Mouse (Mus musculus) fat pad, adult 2 months (tissue): ENCODE measurements around the gene Morc1.

ENCODE experiments used
- DNase-seq: peaks from one replicate; pipeline ENCODE4 v3.0.0-alpha.2; 2011; ENCODE audit warnings: low read depth, low spot score; ENCODE audit errors: extremely low read depth

Morc1 gene

DNA sequence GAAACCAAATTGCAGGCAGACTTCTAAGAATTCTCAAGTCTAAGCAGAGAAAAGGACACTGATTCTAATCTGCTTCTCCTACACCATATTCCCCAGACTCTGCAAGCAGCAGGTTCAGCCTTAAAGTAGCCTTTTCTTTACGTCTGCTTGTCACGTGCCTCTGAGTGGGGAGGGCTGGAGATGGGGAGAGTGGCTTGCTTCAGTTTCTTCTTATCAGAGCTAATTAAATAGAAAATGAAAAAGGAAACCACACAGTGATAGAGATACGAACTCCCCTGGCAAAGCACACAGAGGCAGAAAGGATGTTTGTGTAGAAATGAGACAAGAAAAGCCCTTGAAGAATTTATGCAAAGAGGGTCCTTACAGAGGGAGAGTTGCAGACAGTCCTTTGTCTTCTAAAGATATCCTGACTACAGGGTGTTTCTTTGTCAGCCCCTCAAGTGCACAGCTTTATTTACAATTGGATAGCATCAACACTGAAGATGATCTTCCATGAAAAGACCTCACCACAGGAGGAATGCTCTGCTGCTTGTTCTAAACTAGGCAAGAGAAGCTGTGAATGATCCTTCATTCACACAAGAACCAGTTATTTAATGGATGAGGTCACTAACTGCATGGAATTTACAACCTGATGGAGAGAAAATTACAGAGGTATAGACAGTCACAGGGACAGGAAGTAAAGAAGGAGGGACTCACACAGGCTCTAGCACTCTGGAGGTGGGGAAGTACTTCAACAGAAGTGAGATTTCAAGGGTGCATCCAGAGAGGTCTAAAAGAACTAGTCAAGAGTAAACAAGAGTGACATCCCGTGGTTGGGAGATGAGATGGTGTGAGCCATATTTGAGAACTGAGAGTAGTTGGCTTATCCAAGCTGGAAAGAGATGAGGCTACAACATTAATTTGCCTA, 44.1 kb downstream of the Morc1 start:
- no peak for DNase-seq

GRCm38 (mm10) chr16:48479266-48479848, 48.3 kb downstream of the Morc1 start:
- no peak for DNase-seq

DNA sequence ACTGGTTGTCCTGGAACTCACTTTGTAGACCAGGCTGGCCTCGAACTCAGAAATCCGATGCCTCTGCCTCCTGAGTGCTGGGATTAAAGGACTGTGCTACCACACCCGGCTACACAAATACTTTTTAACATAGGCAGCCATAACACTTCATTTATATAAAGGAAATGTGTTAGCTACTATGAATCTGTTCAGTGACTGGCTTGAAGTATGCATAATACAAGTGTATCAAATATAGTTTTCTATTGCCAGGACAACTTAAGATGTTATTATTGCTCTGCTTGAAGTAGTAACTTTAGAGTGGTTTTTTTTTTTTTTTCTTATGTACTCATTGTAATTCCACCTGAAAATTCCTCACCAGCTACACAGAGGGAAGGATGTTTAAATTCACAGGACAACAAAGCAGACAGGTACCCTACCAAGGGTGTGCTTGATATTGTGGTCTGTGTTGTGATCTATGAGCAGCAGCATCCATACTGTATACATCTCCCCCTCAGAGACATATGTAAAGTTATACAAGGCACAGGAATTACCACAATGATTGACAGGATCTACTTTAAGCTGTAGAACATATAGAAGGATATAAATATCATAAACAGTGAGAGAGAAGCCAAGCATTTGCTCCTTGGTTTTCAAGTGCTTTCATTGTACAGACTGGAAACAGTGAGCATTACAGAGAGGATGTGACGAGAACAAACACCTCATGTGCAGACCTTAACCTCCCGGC, 85.9 kb downstream of the Morc1 start:
- DNase-seq, result no peak

GRCm38 (mm10) chr16:48519569-48519968, 88.5 kb downstream of the Morc1 start:
- DNase-seq, result no peak

GRCm38 (mm10) chr16:48537108-48537507, 106.1 kb downstream of the Morc1 start:
- no peak for DNase-seq

- DNase-seq, result no peak
Measured at GRCm38 (mm10) chr16:48562290-48563080, 131.4 kb downstream of the Morc1 start.

- DNase-seq, result no peak
Measured at GRCm38 (mm10) chr16:48570354-48570753, 139.3 kb downstream of the Morc1 start.

- DNase-seq, result no peak
Measured at GRCm38 (mm10) chr16:48574072-48574471, 143.0 kb downstream of the Morc1 start.

DNA sequence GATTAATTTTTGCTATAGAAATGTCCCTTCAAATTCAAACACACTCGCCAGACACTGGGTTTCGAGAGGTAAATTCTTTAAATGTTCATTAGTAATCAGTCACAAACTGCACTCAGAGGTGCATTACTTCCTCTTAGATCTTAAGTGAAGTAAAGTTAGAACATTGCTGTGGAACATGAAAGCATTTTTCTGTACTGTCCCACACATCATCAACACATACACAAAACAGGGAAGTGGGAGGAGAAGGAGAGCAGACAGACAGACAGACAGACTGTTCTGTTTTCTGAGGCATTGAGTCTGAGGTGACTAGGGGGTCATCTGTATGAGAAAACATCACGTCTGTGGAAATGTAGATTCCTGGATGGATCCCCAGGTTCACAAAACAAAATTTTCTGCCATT, 143.5 kb downstream of the Morc1 start:
- DNase-seq, result no peak

DNA sequence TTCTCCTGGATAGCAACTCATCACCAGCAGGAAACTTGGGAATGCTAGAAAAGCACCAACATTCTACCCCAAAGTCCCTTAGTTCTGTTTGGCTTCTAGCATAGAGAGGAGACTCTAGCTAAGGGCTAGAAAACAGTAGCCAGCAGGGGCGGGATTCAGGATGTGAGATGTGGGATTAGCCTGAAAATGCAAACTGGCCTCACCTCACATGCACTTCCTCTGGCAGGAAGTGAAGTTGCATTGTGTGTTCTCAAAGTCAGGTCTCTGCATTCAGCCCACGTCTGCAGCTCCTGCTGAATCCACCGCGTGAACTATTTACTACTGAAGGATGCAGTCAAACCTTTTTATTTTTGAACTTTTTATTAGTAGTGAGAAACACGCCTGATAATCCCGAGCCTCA, 154.3 kb downstream of the Morc1 start:
- DNase-seq, result no peak

GRCm38 (mm10) chr16:48594457-48594856, 163.4 kb downstream of the Morc1 start:
- DNase-seq, result no peak

DNA sequence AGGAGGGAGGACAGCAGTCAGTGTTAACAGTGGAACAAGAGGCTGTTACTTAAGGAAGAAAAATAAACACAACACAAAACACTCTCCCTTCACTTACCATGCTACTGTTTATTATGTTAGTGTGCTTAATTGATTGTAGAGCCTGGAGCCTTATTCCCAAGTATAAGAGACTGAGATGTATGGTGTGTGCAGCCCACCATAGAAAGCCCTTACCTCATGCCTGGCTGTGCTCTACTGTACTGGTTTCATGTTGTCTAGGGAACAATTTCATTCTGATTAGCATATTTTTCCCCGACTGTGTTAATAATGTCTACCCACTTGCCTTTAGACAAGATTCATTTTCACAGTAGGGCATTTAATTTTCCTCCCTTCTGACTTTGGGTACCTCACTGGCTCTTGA, 164.2 kb downstream of the Morc1 start:
- no peak for DNase-seq

GRCm38 (mm10) chr16:48603735-48604211, 172.7 kb downstream of the Morc1 start:
- DNase-seq, result no peak

DNA sequence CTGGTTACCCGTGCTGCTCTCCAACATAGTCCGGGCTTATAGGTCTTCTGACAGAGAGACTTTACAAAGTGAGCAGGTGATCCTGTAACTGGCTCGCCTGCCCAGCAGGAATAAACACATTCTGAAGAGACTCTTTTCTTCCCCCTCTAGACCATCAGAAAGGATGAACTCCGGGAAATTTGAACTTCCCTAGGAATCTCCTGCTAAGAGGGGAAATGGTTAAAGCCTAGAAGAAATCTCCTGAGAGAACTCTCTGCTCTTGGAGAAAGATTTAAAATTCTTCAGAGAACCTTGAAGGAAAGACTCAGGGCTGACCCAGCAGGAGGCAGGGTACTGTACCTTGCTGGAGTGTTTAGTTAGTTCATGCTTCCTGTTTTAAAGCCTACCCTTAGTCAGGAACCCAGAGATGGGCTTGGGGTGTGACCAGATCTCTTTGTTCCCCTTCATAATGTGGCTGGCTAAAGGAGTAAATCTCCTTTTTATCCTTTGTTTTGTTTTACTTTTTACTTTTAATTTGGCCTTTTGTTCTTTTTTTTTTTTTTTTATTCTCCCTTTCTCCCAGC, 175.5 kb downstream of the Morc1 start:
- DNase-seq, result no peak

- DNase-seq, result no peak
Measured at GRCm38 (mm10) chr16:48608224-48608623, 177.2 kb downstream of the Morc1 start.

GRCm38 (mm10) chr16:48610866-48611265, 179.8 kb downstream of the Morc1 start:
- no peak for DNase-seq

DNA sequence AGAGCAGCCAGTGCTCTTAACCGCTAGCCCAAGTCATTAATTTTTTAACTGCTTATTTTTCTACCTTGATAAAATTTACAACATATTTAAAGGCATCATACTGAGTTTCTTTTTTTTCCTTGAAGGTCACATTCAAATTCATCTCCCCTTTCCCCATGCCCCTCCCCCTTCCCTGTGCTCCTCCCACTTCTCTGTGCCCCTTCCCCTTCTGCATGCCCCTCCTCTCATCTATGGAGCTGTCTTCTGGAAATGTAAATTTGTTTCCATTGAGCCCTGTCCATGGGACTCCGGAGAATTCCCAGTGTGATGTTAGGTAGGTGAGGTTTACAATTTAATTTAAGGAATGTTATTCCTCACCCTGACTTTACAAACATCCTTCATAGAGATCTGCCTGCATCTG, 180.4 kb downstream of the Morc1 start:
- DNase-seq, result no peak

DNA sequence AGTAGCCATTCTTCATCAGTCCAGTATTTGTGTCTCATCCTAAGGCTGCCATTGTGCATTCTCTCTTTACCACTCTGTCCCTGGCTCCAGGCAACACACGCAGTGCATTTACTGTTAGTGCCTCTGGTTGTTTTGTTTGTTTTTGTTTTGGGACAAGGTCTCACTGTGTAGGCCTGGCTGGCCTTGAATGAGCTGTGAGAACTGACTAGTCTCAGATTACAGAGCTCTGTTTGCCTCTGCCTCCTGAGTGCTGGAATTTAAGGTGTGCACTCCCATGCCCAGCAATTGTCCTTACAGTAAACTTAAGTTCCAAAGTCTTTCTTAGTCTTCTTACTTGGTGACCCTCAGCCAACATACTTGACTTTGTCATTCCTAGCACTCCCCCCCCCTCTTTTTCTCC, 182.7 kb downstream of the Morc1 start:
- DNase-seq, result no peak

GRCm38 (mm10) chr16:48620510-48620909, 189.5 kb downstream of the Morc1 start:
- no peak for DNase-seq

- no peak for DNase-seq
Measured at GRCm38 (mm10) chr16:48621019-48621418, 190.0 kb downstream of the Morc1 start.

DNA sequence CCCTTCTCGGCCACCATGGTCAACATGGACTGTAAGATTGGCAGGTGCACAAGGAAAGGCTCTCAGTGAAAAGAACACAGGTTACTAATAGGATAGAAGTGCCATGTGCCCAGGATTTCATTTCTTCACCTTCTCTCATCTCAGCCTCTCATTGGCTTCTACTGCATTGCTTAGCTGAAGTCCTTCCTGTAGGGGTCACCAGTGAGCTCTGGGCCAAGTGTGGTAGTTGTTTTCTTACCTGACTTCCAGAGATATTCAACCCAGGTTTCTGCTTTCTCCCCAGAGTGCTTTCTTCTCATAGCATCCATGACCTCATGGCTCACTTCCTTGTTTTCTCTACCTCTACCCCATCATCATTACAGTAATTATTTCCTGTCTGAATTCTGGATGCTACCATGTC, 192.4 kb downstream of the Morc1 start:
- no peak for DNase-seq
